Mouse (Mus musculus) thymus, postnatal 25 days (tissue): Measurements from ENCODE around the gene Auts2.

Source experiments
- DNase-seq: peaks from one replicate; pipeline ENCODE4 v3.0.0; 2022

The Auts2 gene

GRCm38 (mm10) chr5:131547926-131548325, 995.2 kb downstream of the Auts2 start:
- DNase-seq = no peak

- no peak for DNase-seq
These were observed 996.7 kb downstream of the Auts2 start for GRCm38 (mm10) chr5:131546414-131546813.

GRCm38 (mm10) chr5:131544381-131544780, 998.8 kb downstream of the Auts2 start:
- DNase-seq = no peak

- peak; percentile 3 for DNase-seq
These were observed 1004.7 kb downstream of the Auts2 start for GRCm38 (mm10) chr5:131538311-131538915.

GRCm38 (mm10) chr5:131537831-131538310, 1005.3 kb downstream of the Auts2 start:
- DNase-seq = peak; percentile 1

GRCm38 (mm10) chr5:131537155-131537830, 1005.9 kb downstream of the Auts2 start:
- DNase-seq = peak; percentile 2

- DNase-seq = no peak
These were observed 1007.4 kb downstream of the Auts2 start for GRCm38 (mm10) chr5:131535752-131536151.

- DNase-seq = no peak
These were observed 1009.3 kb downstream of the Auts2 start for GRCm38 (mm10) chr5:131533815-131534214.

- DNase-seq = no peak
These were observed 1011.2 kb downstream of the Auts2 start for GRCm38 (mm10) chr5:131531744-131532552.

GRCm38 (mm10) chr5:131530828-131531227, 1012.3 kb downstream of the Auts2 start:
- no peak for DNase-seq

- no peak for DNase-seq
These were observed 1016.5 kb downstream of the Auts2 start for GRCm38 (mm10) chr5:131526666-131527065.

GRCm38 (mm10) chr5:131524900-131525465, 1018.2 kb downstream of the Auts2 start:
- DNase-seq = no peak

- DNase-seq = no peak
These were observed 1023.6 kb downstream of the Auts2 start for GRCm38 (mm10) chr5:131519560-131519959.

GRCm38 (mm10) chr5:131517677-131518076, 1025.5 kb downstream of the Auts2 start:
- no peak for DNase-seq

- no peak for DNase-seq
These were observed 1027.3 kb downstream of the Auts2 start for GRCm38 (mm10) chr5:131515707-131516407.

GRCm38 (mm10) chr5:131513753-131514152, 1029.4 kb downstream of the Auts2 start:
- no peak for DNase-seq

- no peak for DNase-seq
These were observed 1030.5 kb downstream of the Auts2 start for GRCm38 (mm10) chr5:131512617-131513016.

- DNase-seq = no peak
These were observed 1032.5 kb downstream of the Auts2 start for GRCm38 (mm10) chr5:131510659-131511058.

- no peak for DNase-seq
These were observed 1033.8 kb downstream of the Auts2 start for GRCm38 (mm10) chr5:131509315-131509714.

- DNase-seq = no peak
These were observed 1044.3 kb downstream of the Auts2 start for GRCm38 (mm10) chr5:131498865-131499264.

- DNase-seq = no peak
These were observed 1046.5 kb downstream of the Auts2 start for GRCm38 (mm10) chr5:131496517-131497216.

GRCm38 (mm10) chr5:131494564-131494963, 1048.6 kb downstream of the Auts2 start:
- no peak for DNase-seq
